Mouse (Mus musculus) embryonic facial prominence, embryonic 14.5 days (tissue): ENCODE measurements around the gene H2-Q6. TPM values are rescaled to one million over a fixed set of nuclear protein-coding genes. Genes with fewer than 3 reads are reported as not detected.
"Not testable (repeated sequence)": the region's sequence is repeated elsewhere in the genome, so short reads cannot be mapped to it uniquely, and the experiment has no call there.

ENCODE experiments used
- ATAC-seq: fragments of 200-750 bp; cut with Nextera tagmentation; 2 replicates; pipeline ENCODE4 v1.8.0; 2017; ENCODE audit warnings: low read depth, moderate number of reproducible peaks, moderate TSS enrichment
- DNase-seq: peaks from one replicate; pipeline ENCODE4 v3.0.0-alpha.2; 2015; ENCODE audit warnings: low spot score
- H3K27ac ChIP-seq: fragments of 300-500 bp; sonication (generic); replicated peaks from 2 replicates; pipeline ENCODE4 v1.5.1; 2014; ENCODE audit warnings: low read depth, mild to moderate bottlenecking, low read length, moderate library complexity
- H3K27me3 ChIP-seq: fragments of 300-500 bp; sonication (generic); replicated peaks from 2 replicates; pipeline ENCODE4 v1.6.1; 2014; ENCODE audit warnings: low read length; ENCODE audit not compliant: control insufficient read depth, insufficient read depth
- H3K36me3 ChIP-seq: fragments of 300-500 bp; sonication (generic); 2 replicates; pipeline ENCODE4 v1.6.1; 2014; ENCODE audit warnings: low read length, mixed read lengths; ENCODE audit not compliant: control insufficient read depth, insufficient read depth
- H3K4me1 ChIP-seq: fragments of 300-500 bp; sonication (generic); 2 replicates; pipeline ENCODE4 v1.6.1; 2014; ENCODE audit warnings: antibody characterized with exemption, low read length; ENCODE audit not compliant: control insufficient read depth, insufficient read depth
- H3K4me2 ChIP-seq: fragments of 300-500 bp; sonication (generic); 2 replicates; pipeline ENCODE4 v1.6.1; 2014; ENCODE audit warnings: low read depth, mild to moderate bottlenecking, low read length, moderate library complexity, mixed read lengths
- H3K4me3 ChIP-seq: fragments of 300-500 bp; sonication (generic); 2 replicates; pipeline ENCODE4 v1.5.1; 2014; ENCODE audit warnings: low read depth, mild to moderate bottlenecking, low read length
- H3K9ac ChIP-seq: fragments of 300-500 bp; sonication (generic); 2 replicates; pipeline ENCODE4 v1.6.1; 2014; ENCODE audit warnings: low read depth, mild to moderate bottlenecking, low read length, moderate library complexity, mixed read lengths
- H3K9me3 ChIP-seq: fragments of 300-500 bp; sonication (generic); 2 replicates; pipeline ENCODE4 v1.6.1; 2016; ENCODE audit warnings: low read length; ENCODE audit not compliant: control insufficient read depth
- WGBS: fragments of 180-500 bp; shearing (Covaris S2); extraction: QIAGEN DNeasy Blood & Tissue Kit; methylation state at CpG from one replicate; pipeline ENCODE4 v1.1.7; 2014; 5-methylcytosine and 5-hydroxymethylcytosine counted together
- polyA plus RNA-seq: library from polyadenylated mRNA; unstranded; fragments of >200 nt; fragmentation: Nextera tagmentation; extraction: Ambion mirVana; gene quantifications from 2 replicates; pipeline ENCODE4 v1.2.1, GENCODE M21; 2014

Gene H2-Q6
- polyA plus RNA-seq, 1 experiment from 2014 or later = 0.29 TPM

DNA sequence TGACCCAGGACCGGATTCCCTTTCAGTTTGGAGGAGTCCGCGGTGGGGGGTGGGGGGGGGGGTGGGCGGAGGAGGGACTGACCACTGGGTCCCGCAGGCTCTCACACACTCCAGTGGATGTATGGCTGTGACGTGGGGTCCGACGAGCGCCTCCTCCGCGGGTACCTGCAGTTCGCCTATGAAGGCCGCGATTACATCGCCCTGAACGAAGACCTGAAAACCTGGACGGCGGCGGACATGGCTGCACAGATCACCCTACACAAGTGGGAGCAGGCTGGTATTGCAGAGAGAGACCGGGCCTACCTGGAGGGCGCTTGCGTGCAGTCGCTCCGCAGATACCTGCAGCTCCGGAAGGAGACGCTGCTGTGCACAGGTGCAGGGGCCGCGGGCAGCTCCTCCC is 824 bp downstream of the H2-Q6 start:
- H3K36me3 ChIP-seq, H3K4me1 ChIP-seq, ATAC-seq, DNase-seq, H3K9me3 ChIP-seq, H3K9ac ChIP-seq, H3K27ac ChIP-seq: not testable (repeated sequence)
- H3K27me3 ChIP-seq = peaks cover 30% of the 10 kb centered on the region
- 15% methylated on average over 26 of the region's 28 CpGs for WGBS
- H3K4me3 ChIP-seq = peak overlapping the region; percentile 38
- peak overlapping the region; percentile 58 for H3K4me2 ChIP-seq

DNA sequence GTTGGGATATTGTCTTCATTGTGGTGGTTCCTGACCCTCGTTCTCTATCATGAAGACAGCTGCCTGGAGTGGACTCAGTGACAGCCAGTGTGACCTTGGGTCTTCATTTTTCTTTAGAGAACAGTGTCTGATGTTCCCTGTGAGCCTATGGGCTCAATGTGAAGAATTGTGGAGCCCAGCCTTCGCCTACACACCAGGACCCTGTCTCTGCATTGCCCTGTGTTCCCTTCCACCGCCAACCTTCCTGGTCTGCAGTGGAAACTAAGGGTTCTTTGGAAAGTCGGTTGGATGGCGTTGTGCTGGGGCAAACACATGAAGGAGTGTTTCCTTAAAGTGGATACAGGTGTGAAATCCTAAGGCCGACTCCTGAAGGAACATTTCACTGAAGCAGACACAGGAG is 4.2 kb downstream of the H2-Q6 start:
- not testable (repeated sequence) for H3K36me3 ChIP-seq, H3K4me3 ChIP-seq, H3K4me1 ChIP-seq, H3K9me3 ChIP-seq, ATAC-seq, DNase-seq, H3K9ac ChIP-seq, H3K4me2 ChIP-seq, H3K27ac ChIP-seq
- peaks cover 26% of the 10 kb centered on the region for H3K27me3 ChIP-seq
- 78% methylated on average over 6 of the region's 6 CpGs for WGBS

DNA sequence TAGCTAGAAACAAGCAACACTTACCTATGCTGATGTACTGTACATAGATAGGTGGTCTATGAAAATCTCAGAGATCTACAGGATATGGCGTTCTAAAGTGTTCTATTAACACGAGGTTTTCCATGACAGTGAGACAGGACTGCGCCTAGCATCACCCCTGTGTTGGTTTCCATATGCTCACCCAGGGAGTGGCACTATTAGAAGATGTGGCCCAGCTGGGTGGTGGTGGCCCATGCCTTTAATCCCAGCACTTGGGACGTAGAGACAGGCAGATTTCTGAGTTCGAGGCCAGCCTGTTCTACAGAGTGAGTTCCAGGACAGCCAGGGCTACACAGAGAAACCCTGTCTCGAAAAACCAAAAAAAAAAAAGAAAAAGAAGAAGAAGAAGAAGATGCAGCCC is 6.0 kb downstream of the H2-Q6 start:
- H3K4me2 ChIP-seq, ATAC-seq, H3K9ac ChIP-seq, H3K9me3 ChIP-seq, H3K27ac ChIP-seq, H3K4me1 ChIP-seq, H3K36me3 ChIP-seq, DNase-seq, H3K4me3 ChIP-seq: not testable (repeated sequence)
- WGBS = 86% methylated on average over 6 of the region's 6 CpGs
- peaks cover 11% of the 10 kb centered on the region for H3K27me3 ChIP-seq

DNA sequence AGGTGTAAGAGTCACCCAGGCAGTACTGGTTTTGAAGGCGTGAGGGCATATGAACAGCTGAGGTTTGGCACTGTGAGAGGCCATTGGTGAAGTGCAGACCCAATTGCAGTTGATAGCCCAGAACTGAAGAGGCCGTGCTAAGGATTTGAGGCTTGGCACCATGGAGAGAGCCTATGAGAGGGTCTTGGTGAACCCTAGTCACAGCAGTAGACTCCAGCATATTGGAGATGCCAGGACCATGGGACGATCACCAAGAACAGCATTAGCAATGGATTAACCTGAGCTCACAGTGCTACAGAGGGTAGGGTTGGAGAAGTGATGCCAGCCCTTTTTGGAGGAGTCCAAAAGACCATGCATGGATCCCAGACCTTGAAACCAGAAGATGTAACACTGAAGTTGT is 7.5 kb downstream of the H2-Q6 start:
- H3K4me2 ChIP-seq, H3K4me1 ChIP-seq, H3K27ac ChIP-seq, ATAC-seq, H3K4me3 ChIP-seq, H3K9ac ChIP-seq, DNase-seq, H3K9me3 ChIP-seq, H3K27me3 ChIP-seq, H3K36me3 ChIP-seq: not testable (repeated sequence)
- WGBS = 93% methylated on average over 2 of the region's 3 CpGs

DNA sequence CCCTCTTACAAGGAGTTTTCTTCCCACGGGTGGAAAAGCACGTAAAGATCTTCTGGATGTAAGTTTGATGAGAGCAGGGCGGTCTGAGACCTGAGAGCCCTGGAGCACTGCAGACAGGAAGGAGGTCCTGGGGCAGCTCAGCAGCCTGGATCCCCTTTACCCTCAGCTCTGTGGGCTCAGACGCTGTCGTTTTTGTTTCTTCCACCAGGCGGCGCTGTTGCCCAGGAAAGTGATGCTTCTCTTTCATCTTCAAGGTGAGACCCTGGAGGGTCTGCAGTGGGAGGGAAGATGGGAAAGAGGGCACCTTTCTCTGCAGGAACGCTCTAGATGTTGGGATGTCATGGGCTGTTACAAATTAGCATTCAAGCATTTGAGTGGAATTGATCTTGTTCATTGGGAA is 10.2 kb downstream of the H2-Q6 start:
- not testable (repeated sequence) for H3K27ac ChIP-seq, H3K9ac ChIP-seq, H3K9me3 ChIP-seq, H3K27me3 ChIP-seq, ATAC-seq, H3K4me1 ChIP-seq, H3K4me3 ChIP-seq, DNase-seq, H3K4me2 ChIP-seq, H3K36me3 ChIP-seq
- 7% methylated on average over 8 of the region's 8 CpGs for WGBS

DNA sequence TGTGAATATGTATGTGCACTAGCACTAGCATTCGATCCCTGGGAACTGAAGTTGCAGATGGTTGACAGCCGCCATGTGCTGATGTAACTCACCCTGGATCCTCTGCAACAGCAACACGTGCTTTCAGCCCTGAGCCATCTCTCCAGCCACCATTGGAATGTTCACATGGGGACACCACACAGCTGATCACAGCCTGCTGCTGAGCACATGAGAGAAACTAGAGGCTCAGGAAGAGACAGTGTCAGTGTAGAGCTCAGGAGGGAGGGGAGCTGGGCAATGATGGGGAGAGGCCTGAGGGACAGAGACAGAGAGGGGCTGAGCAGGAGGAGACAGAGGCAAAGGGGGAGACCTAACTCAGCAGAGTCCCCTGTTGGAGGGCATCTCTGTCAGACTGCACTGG is 10.9 kb downstream of the H2-Q6 start:
- H3K27ac ChIP-seq, ATAC-seq, H3K9ac ChIP-seq, H3K4me1 ChIP-seq, DNase-seq, H3K4me3 ChIP-seq, H3K4me2 ChIP-seq, H3K27me3 ChIP-seq, H3K36me3 ChIP-seq, H3K9me3 ChIP-seq: not testable (repeated sequence)
- WGBS = 77% methylated on average over 3 of the region's 3 CpGs

DNA sequence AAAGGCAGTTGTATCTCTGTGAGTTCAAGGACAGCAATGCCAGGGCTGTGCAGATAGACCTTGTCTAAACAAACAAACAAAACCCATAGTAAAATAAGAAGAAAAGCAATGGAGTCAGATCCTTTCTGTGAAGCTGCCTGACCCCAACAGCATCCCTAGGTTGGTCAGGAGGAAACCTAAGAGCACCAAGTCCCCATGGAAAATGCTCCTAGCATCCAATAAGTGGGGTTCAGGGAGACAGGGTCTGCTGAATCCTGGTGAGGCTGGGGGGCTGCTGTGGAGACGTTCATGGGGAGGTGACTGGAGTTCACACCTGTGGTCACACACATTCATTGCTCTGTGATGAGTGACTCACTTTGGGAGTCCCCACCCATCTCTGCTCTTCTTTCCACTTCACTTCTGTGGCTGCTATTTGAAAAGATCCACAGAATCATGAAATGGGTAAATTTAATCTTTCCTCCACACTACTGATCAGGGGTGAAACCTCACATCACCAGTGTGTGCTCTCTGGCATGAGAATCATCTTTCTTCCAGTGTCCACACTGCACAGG is 12.8 kb downstream of the H2-Q6 start:
- not testable (repeated sequence) for H3K9me3 ChIP-seq, H3K4me2 ChIP-seq, H3K9ac ChIP-seq, H3K36me3 ChIP-seq, H3K27ac ChIP-seq, ATAC-seq, H3K27me3 ChIP-seq, DNase-seq, H3K4me3 ChIP-seq, H3K4me1 ChIP-seq
- WGBS = 53% methylated on average over 1 of the region's 1 CpGs

DNA sequence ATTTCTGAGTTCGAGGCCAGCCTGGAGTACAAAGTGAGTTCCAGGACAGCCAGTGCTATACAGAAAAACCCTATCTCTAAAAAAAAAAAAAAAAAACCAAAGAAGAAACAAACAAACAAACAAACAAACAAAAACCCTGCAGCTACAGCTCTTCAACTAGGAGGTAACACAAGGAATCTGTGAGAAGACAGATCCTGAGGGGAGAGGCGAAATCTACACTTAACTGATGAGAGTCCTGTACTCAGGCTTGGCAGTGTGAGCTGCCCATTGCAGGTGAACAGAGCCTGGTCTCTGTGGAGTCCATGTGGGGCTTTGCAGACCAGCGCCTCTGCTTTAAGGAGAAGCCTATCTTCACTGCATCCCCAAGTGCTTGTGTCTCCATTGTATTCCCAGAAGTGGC is 13.7 kb downstream of the H2-Q6 start:
- H3K4me2 ChIP-seq, H3K9me3 ChIP-seq, H3K36me3 ChIP-seq, ATAC-seq, DNase-seq, H3K27me3 ChIP-seq, H3K4me3 ChIP-seq, H3K27ac ChIP-seq, H3K9ac ChIP-seq, H3K4me1 ChIP-seq: not testable (repeated sequence)
- WGBS = 85% methylated on average over 2 of the region's 3 CpGs

DNA sequence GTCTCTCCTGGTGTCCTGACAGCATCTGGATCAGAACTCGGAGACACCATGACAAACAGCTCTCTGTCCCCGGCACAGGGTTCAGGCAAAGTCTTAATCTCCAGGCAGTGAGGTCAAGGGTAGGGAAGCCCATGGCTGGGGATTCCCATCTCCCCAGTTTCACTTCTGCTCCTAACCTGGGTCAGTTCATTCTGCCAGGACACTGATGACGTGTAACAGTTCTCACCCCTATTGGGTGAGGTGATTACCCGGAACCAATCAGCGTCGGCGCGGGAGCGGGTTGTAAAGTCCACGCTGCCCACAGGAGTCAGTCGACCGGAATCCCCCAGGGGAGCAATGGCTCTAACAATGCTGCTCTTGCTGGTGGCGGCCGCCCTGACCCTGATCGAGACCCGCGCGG is 14.2 kb downstream of the H2-Q6 start, which contains the start of gene H2-Q7:
Gene H2-Q7, plus strand, starts transcription at position 271 of the 400 bp plus-strand sequence.
- not testable (repeated sequence) for H3K27ac ChIP-seq, H3K36me3 ChIP-seq, H3K4me1 ChIP-seq, H3K27me3 ChIP-seq, H3K9me3 ChIP-seq
- Histone ChIP-seq H3K4me3 (peak within 1 kb of the TSS; percentile 42), H3K9ac (peak within 1 kb of the TSS; percentile 58), H3K4me2 (peak within 1 kb of the TSS; percentile 74)
- 4% methylated on average over 15 of the region's 18 CpGs for WGBS
- peak; percentile 94 for ATAC-seq
- DNase-seq = peak; percentile 89
